Mouse (Mus musculus) lung, embryonic 16.5 days (tissue): ENCODE measurements at regions not wholly inside any gene's neighbourhood (a gene's known extent, or its start where the extent isn't known, plus 50 kb on each side); places are given as distances from the start of the nearest gene placed in this dataset.

Experiments used
- ATAC-seq: fragments of 200-750 bp; cut with Nextera tagmentation; 2 replicates; pipeline ENCODE4 v1.8.0; 2017; ENCODE audit warnings: low read depth, mild to moderate bottlenecking, moderate library complexity
- H3K27ac ChIP-seq: fragments of 300-500 bp; sonication (generic); 2 replicates; pipeline ENCODE4 v1.5.1; 2014; ENCODE audit warnings: mild to moderate bottlenecking, control low read depth, low read length
- H3K27me3 ChIP-seq: fragments of 300-500 bp; sonication (generic); 2 replicates; pipeline ENCODE4 v1.6.1; 2014; ENCODE audit warnings: low read depth, low read length, mixed read lengths; ENCODE audit not compliant: control insufficient read depth, insufficient read depth
- H3K36me3 ChIP-seq: fragments of 300-500 bp; sonication (generic); 2 replicates; pipeline ENCODE4 v1.6.1; 2014; ENCODE audit warnings: low read length; ENCODE audit not compliant: control insufficient read depth, insufficient read depth
- H3K4me1 ChIP-seq: fragments of 300-500 bp; sonication (generic); replicated peaks from 2 replicates; pipeline ENCODE4 v1.6.1; 2014; ENCODE audit warnings: low read length, mixed read lengths; ENCODE audit not compliant: control insufficient read depth, insufficient read depth
- H3K4me2 ChIP-seq: fragments of 300-500 bp; sonication (generic); 2 replicates; pipeline ENCODE4 v1.6.1; 2014; ENCODE audit warnings: low read depth, low read length, control low read depth
- H3K4me3 ChIP-seq: fragments of 300-500 bp; sonication (generic); 2 replicates; pipeline ENCODE4 v1.5.1; 2014; ENCODE audit warnings: mild to moderate bottlenecking, low read length, control low read depth
- H3K9ac ChIP-seq: fragments of 300-500 bp; sonication (generic); 2 replicates; pipeline ENCODE4 v1.6.1; 2014; ENCODE audit warnings: low read length, control low read depth
- H3K9me3 ChIP-seq: fragments of 300-500 bp; sonication (generic); 2 replicates; pipeline ENCODE4 v1.6.1; 2016; ENCODE audit warnings: low read length; ENCODE audit not compliant: control insufficient read depth
- WGBS: fragments of 180-500 bp; shearing (Covaris S2); extraction: QIAGEN DNeasy Blood & Tissue Kit; methylation state at CpG from one replicate; pipeline ENCODE4 v1.1.7; 2014; 5-methylcytosine and 5-hydroxymethylcytosine counted together

DNA sequence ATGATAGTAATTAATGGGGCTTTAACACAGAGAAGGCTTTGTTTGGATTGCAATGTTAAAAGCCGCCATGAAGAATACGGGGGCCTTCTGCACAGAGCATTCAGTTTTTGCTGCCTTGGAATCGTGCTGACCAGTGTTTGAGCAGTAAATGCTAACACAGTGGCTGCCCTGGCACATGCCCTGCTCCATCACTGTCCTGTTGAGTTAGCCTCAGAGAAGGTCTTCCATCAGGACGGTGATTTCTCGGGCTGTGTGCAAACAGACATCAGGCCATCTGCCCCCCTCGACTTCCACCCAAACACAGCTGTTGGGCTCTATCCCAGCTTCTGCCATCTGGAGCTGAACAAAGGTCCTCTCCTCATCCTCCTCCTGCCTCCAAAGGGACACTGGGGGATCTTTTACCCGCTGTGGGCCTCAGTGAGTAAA, 264.6 kb upstream of the Pfn2 start:
- Histone ChIP-seq H3K4me3 (no peak overlapping the region), H3K9me3 (no peaks in the 10 kb centered on the region), H3K36me3 (no peaks in the 10 kb centered on the region), H3K4me1 (no peaks in the 10 kb centered on the region), H3K9ac (no peak overlapping the region), H3K27ac (no peak overlapping the region), H3K4me2 (no peak overlapping the region), H3K27me3 (no peaks in the 10 kb centered on the region)
- WGBS: 33% methylated on average over 7 of the region's 7 CpGs
- ATAC-seq: no peak

GRCm38 (mm10) chr3:58113941-58114340, 266.1 kb upstream of the Pfn2 start:
- Histone ChIP-seq H3K4me2 (no peak overlapping the region), H3K27me3 (no peaks in the 10 kb centered on the region), H3K9me3 (no peaks in the 10 kb centered on the region), H3K36me3 (no peaks in the 10 kb centered on the region), H3K27ac (no peak overlapping the region), H3K4me3 (no peak overlapping the region), H3K4me1 (no peaks in the 10 kb centered on the region), H3K9ac (no peak overlapping the region)
- 95% methylated on average over 7 of the region's 7 CpGs for WGBS
- no peak for ATAC-seq

DNA sequence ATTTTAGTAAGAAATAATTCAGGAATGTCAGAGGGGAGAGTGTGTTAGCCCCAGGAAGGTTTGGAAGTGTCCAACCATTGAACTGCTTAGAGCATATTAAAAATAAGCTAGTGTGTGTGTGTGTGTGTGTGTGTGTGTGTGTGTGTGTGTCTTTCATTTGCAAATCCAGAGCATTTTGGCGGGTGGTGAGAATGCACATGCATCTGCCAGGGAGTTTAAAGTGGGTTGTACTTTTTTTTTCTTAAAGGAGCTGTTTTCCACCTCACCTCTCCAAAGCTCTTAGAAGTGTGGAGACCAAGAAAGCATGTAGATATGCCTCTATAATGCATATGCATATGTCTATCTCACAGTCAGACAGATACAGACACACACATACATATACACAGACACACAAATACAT, 267.6 kb upstream of the Pfn2 start:
- WGBS: 43% methylated on average over 1 of the region's 1 CpGs
- no peak for ATAC-seq
- H3K27me3 ChIP-seq: no peaks in the 10 kb centered on the region
- H3K9me3 ChIP-seq: no peaks in the 10 kb centered on the region
- no peak overlapping the region for H3K9ac ChIP-seq
- H3K4me2 ChIP-seq: no peak overlapping the region
- no peaks in the 10 kb centered on the region for H3K4me1 ChIP-seq
- H3K4me3 ChIP-seq: no peak overlapping the region
- no peaks in the 10 kb centered on the region for H3K36me3 ChIP-seq
- no peak overlapping the region for H3K27ac ChIP-seq

- Histone ChIP-seq H3K4me2 (no peak overlapping the region), H3K4me1 (no peaks in the 10 kb centered on the region), H3K36me3 (no peaks in the 10 kb centered on the region), H3K9me3 (no peaks in the 10 kb centered on the region), H3K4me3 (no peak overlapping the region), H3K27me3 (no peaks in the 10 kb centered on the region), H3K9ac (no peak overlapping the region), H3K27ac (no peak overlapping the region)
- no peak for ATAC-seq
- WGBS: 70% methylated on average over 7 of the region's 7 CpGs
Observed at GRCm38 (mm10) chr3:58116848-58117247, 269.0 kb upstream of the Pfn2 start.

DNA sequence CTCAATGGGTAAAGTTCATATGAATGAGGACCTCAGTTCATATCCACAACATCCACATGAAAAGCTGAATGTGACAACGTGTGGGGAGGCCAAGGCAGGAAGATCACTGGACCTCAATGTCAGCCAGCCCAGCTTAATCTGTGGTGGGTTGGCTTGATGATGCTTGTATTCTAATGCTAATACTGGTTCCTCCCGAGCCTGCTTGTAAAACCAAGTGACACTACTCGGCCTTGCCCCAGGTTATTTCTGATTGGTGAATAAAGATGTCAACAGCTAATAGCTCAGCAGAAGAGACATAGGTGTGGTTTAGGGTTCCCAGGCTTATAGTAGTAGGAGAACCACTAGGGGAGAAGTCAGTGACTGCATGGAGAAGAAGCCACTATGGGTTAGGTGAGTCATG, 272.2 kb upstream of the Pfn2 start:
- no peak overlapping the region for H3K9ac ChIP-seq
- no peak for ATAC-seq
- H3K27ac ChIP-seq: no peak overlapping the region
- H3K9me3 ChIP-seq: no peaks in the 10 kb centered on the region
- WGBS: 58% methylated on average over 3 of the region's 3 CpGs
- H3K4me3 ChIP-seq: no peak overlapping the region
- no peaks in the 10 kb centered on the region for H3K4me1 ChIP-seq
- H3K4me2 ChIP-seq: no peak overlapping the region
- no peaks in the 10 kb centered on the region for H3K27me3 ChIP-seq
- H3K36me3 ChIP-seq: no peaks in the 10 kb centered on the region

- H3K4me1 ChIP-seq: no peaks in the 10 kb centered on the region
- no peak overlapping the region for H3K4me3 ChIP-seq
- no peak overlapping the region for H3K27ac ChIP-seq
- peak; percentile 77 for ATAC-seq
- no peaks in the 10 kb centered on the region for H3K9me3 ChIP-seq
- H3K36me3 ChIP-seq: no peaks in the 10 kb centered on the region
- no peak overlapping the region for H3K9ac ChIP-seq
- WGBS: 39% methylated on average over 19 of the region's 19 CpGs
- H3K27me3 ChIP-seq: no peaks in the 10 kb centered on the region
- peak overlapping the region; percentile 17; the same call in 1 of the 2 replicates for H3K4me2 ChIP-seq
Observed at GRCm38 (mm10) chr3:58122456-58123359, 274.8 kb upstream of the Pfn2 start.

GRCm38 (mm10) chr3:58123396-58124077, 275.7 kb upstream of the Pfn2 start:
- H3K27ac ChIP-seq: no peak overlapping the region
- no peaks in the 10 kb centered on the region for H3K9me3 ChIP-seq
- H3K9ac ChIP-seq: no peak overlapping the region
- WGBS: 69% methylated on average over 7 of the region's 7 CpGs
- no peak for ATAC-seq
- no peaks in the 10 kb centered on the region for H3K4me1 ChIP-seq
- no peak overlapping the region for H3K4me2 ChIP-seq
- H3K27me3 ChIP-seq: no peaks in the 10 kb centered on the region
- H3K4me3 ChIP-seq: no peak overlapping the region
- H3K36me3 ChIP-seq: no peaks in the 10 kb centered on the region

GRCm38 (mm10) chr3:58124886-58125285, 277.0 kb upstream of the Pfn2 start:
- Histone ChIP-seq H3K4me1 (no peaks in the 10 kb centered on the region), H3K27ac (no peak overlapping the region), H3K4me2 (no peak overlapping the region), H3K9ac (no peak overlapping the region), H3K36me3 (no peaks in the 10 kb centered on the region), H3K4me3 (no peak overlapping the region), H3K9me3 (no peaks in the 10 kb centered on the region), H3K27me3 (no peaks in the 10 kb centered on the region)
- no peak for ATAC-seq
- 62% methylated on average over 1 of the region's 1 CpGs for WGBS

GRCm38 (mm10) chr3:58126996-58127395, 279.1 kb upstream of the Pfn2 start:
- Histone ChIP-seq H3K27me3 (no peaks in the 10 kb centered on the region), H3K4me2 (no peak overlapping the region), H3K9me3 (no peaks in the 10 kb centered on the region)

More at GRCm38 (mm10) chr3:58126996-58127395, 279.1 kb upstream of the Pfn2 start:
- H3K4me1 ChIP-seq: no peaks in the 10 kb centered on the region; the same call in 1 of the 2 replicates
- ATAC-seq: no peak
- no peak overlapping the region for H3K27ac ChIP-seq
- H3K36me3 ChIP-seq: no peaks in the 10 kb centered on the region
- no peak overlapping the region for H3K4me3 ChIP-seq
- no peak overlapping the region for H3K9ac ChIP-seq
